Mouse (Mus musculus) myocyte (in vitro differentiated cells): Measurements from ENCODE around the gene Pnrc2. TPM values are rescaled to one million over a fixed set of nuclear protein-coding genes. Genes with fewer than 3 reads are reported as not detected.

Experiments
- H3K27me3 ChIP-seq: one replicate; pipeline ENCODE4 v1.6.1; 2011; ENCODE audit not compliant: control insufficient read depth, insufficient read depth, insufficient read length
- H3K36me3 ChIP-seq: one replicate; pipeline ENCODE4 v1.6.1; 2011; ENCODE audit not compliant: control insufficient read depth, insufficient read depth
- H3K4me2 ChIP-seq: one replicate; pipeline ENCODE4 v1.6.1; 2011; ENCODE audit warnings: low read depth, control low read depth
- H3K4me3 ChIP-seq: one replicate; pipeline ENCODE4 v1.5.1; 2011; ENCODE audit warnings: mild to moderate bottlenecking, control low read depth, moderate library complexity
- H3K79me2 ChIP-seq: one replicate; pipeline ENCODE4 v1.6.1; 2011; ENCODE audit not compliant: control insufficient read depth, insufficient read depth
- H3ac ChIP-seq: one replicate; pipeline ENCODE4 v1.6.1; 2011; ENCODE audit not compliant: control insufficient read depth, insufficient read length
- CEBPB ChIP-seq: IDR thresholded peaks from 2 replicates; pipeline ENCODE4 v1.6.1; 2011; ENCODE audit warnings: mild to moderate bottlenecking, moderate library complexity; ENCODE audit not compliant: poor library complexity, insufficient read depth, severe bottlenecking
- E2F4 ChIP-seq: IDR thresholded peaks from one replicate; pipeline ENCODE4 v1.6.1; 2011; ENCODE audit warnings: mild to moderate bottlenecking, control low read depth, moderate library complexity; ENCODE audit not compliant: insufficient read depth
- MAX ChIP-seq: IDR thresholded peaks from one replicate; pipeline ENCODE4 v1.6.1; 2011; ENCODE audit warnings: low read depth, mild to moderate bottlenecking, control low read depth
- MYOD1 ChIP-seq, 3 experiments: IDR thresholded peaks; one replicate each; pipeline ENCODE4 v1.6.1; 2011; ENCODE audit warnings: control low read depth in 2 of 3, low read depth in 2 of 3, mild to moderate bottlenecking in 2 of 3, moderate library complexity in 1 of 3; ENCODE audit not compliant: insufficient read length in 2 of 3, control insufficient read depth in 1 of 3
- MYOG ChIP-seq, 3 experiments: IDR thresholded peaks; one replicate each; pipeline ENCODE4 v1.6.1; 2011; ENCODE audit warnings: control low read depth in 2 of 3, low read depth in 2 of 3, mild to moderate bottlenecking in 2 of 3; ENCODE audit not compliant: insufficient read length in 2 of 3, control insufficient read depth in 1 of 3, insufficient read depth in 1 of 3
- POLR2A ChIP-seq: IDR thresholded peaks from one replicate; pipeline ENCODE4 v1.6.1; 2011; ENCODE audit warnings: low read depth, mild to moderate bottlenecking, control low read depth, moderate library complexity; ENCODE audit not compliant: insufficient read length
- POLR2AphosphoS2 ChIP-seq: IDR thresholded peaks from one replicate; pipeline ENCODE4 v1.6.1; 2011; ENCODE audit warnings: low read depth, control low read depth; ENCODE audit not compliant: insufficient read length
- REST ChIP-seq: IDR thresholded peaks from one replicate; pipeline ENCODE4 v1.6.1; 2011; ENCODE audit warnings: mild to moderate bottlenecking, control low read depth, moderate library complexity; ENCODE audit not compliant: insufficient read depth, insufficient read length
- SRF ChIP-seq: IDR thresholded peaks from one replicate; pipeline ENCODE4 v1.6.1; 2011; ENCODE audit warnings: low read depth; ENCODE audit not compliant: control insufficient read depth, insufficient read length
- TCF12 ChIP-seq: IDR thresholded peaks from one replicate; pipeline ENCODE4 v1.6.1; 2011; ENCODE audit warnings: mild to moderate bottlenecking, control low read depth; ENCODE audit not compliant: poor library complexity, insufficient read depth, severe bottlenecking
- TCF3 ChIP-seq: IDR thresholded peaks from one replicate; pipeline ENCODE4 v1.6.1; 2011; ENCODE audit warnings: low read depth, control low read depth; ENCODE audit not compliant: insufficient read length
- USF1 ChIP-seq: IDR thresholded peaks from one replicate; pipeline ENCODE4 v1.6.1; 2011; ENCODE audit warnings: low read depth, mild to moderate bottlenecking, control low read depth, moderate library complexity
- polyA plus RNA-seq: library from polyadenylated mRNA; unstranded; fragments of >200 nt; fragmentation: generic; extraction: Trizol; gene quantifications from one replicate; pipeline ENCODE4 v1.2.1, GENCODE M21; 2012; ENCODE audit warnings: missing spikeins

Gene Pnrc2
- polyA plus RNA-seq, 1 experiment, result 45.2 TPM

GRCm38 (mm10) chr4:135883401-135883851, 9.8 kb upstream of the Pnrc2 start:
- no peak for TF ChIP-seq MYOG (IDR thresholded peaks at IDR 0.05; ENCODE audit: control insufficient read depth in 1 of 3, insufficient read depth in 1 of 3, insufficient read length in 2 of 3, low read depth in 2 of 3)
- TF ChIP-seq USF1, result no peak
- TF ChIP-seq TCF3, result no peak
- no peak for TF ChIP-seq CEBPB
- TF ChIP-seq POLR2A, result no peak
- no peak for TF ChIP-seq REST
- no peak for TF ChIP-seq POLR2AphosphoS2
- TF ChIP-seq E2F4, result no peak
- TF ChIP-seq MAX, result no peak
- no peak for TF ChIP-seq MYOD1 (IDR thresholded peaks at IDR 0.05; ENCODE audit: control insufficient read depth in 1 of 3, insufficient read length in 2 of 3, low read depth in 2 of 3)
- Histone ChIP-seq H3K4me3 (no peak overlapping the region), H3K79me2 (no peaks in the 10 kb centered on the region), H3ac (no peak overlapping the region), H3K27me3 (peaks cover 11% of the 10 kb centered on the region), H3K36me3 (no peaks in the 10 kb centered on the region), H3K4me2 (no peak overlapping the region)

GRCm38 (mm10) chr4:135882023-135882422, 8.4 kb upstream of the Pnrc2 start:
- no peak overlapping the region for H3K4me3 ChIP-seq
- TF ChIP-seq REST (no peak), MYOD1 (IDR thresholded peaks at IDR 0.05; ENCODE audit: control insufficient read depth in 1 of 3, insufficient read length in 2 of 3, low read depth in 2 of 3) (no peak), E2F4 (no peak), MAX (no peak), MYOG (IDR thresholded peaks at IDR 0.05; ENCODE audit: control insufficient read depth in 1 of 3, insufficient read depth in 1 of 3, insufficient read length in 2 of 3, low read depth in 2 of 3) (no peak), CEBPB (no peak), POLR2A (no peak), USF1 (no peak)
- no peak overlapping the region for H3ac ChIP-seq
- no peaks in the 10 kb centered on the region for H3K36me3 ChIP-seq
- H3K79me2 ChIP-seq, result no peaks in the 10 kb centered on the region
- no peak overlapping the region for H3K4me2 ChIP-seq
- peaks cover 11% of the 10 kb centered on the region for H3K27me3 ChIP-seq

GRCm38 (mm10) chr4:135880576-135880975, 6.9 kb upstream of the Pnrc2 start:
- Histone ChIP-seq H3K36me3 (no peaks in the 10 kb centered on the region), H3K79me2 (no peaks in the 10 kb centered on the region), H3K4me3 (no peak overlapping the region), H3K27me3 (peaks cover 11% of the 10 kb centered on the region), H3K4me2 (no peak overlapping the region), H3ac (no peak overlapping the region)
- TF ChIP-seq MYOG (IDR thresholded peaks at IDR 0.05; ENCODE audit: control insufficient read depth in 1 of 3, insufficient read depth in 1 of 3, insufficient read length in 2 of 3, low read depth in 2 of 3) (no peak), SRF (no peak), TCF12 (no peak), REST (no peak), POLR2A (no peak)

GRCm38 (mm10) chr4:135880018-135880417, 6.4 kb upstream of the Pnrc2 start:
- Histone ChIP-seq H3K79me2 (no peaks in the 10 kb centered on the region), H3K4me3 (no peak overlapping the region), H3ac (no peak overlapping the region), H3K4me2 (no peak overlapping the region), H3K36me3 (no peaks in the 10 kb centered on the region), H3K27me3 (peaks cover 11% of the 10 kb centered on the region)
- TF ChIP-seq POLR2AphosphoS2 (no peak), MYOD1 (IDR thresholded peaks at IDR 0.05; ENCODE audit: control insufficient read depth in 1 of 3, insufficient read length in 2 of 3, low read depth in 2 of 3) (no peak), POLR2A (no peak), USF1 (no peak), REST (no peak), CEBPB (no peak), MAX (no peak), TCF3 (no peak), TCF12 (no peak), MYOG (IDR thresholded peaks at IDR 0.05; ENCODE audit: control insufficient read depth in 1 of 3, insufficient read depth in 1 of 3, insufficient read length in 2 of 3, low read depth in 2 of 3) (no peak), E2F4 (no peak), SRF (no peak)

GRCm38 (mm10) chr4:135879021-135879420, 5.4 kb upstream of the Pnrc2 start:
- peaks cover 11% of the 10 kb centered on the region for H3K27me3 ChIP-seq
- TF ChIP-seq E2F4 (no peak), MYOG (IDR thresholded peaks at IDR 0.05; ENCODE audit: control insufficient read depth in 1 of 3, insufficient read depth in 1 of 3, insufficient read length in 2 of 3, low read depth in 2 of 3) (no peak), CEBPB (no peak), POLR2AphosphoS2 (no peak), TCF3 (no peak), USF1 (no peak), TCF12 (no peak), MAX (no peak), SRF (no peak), REST (no peak)

More at GRCm38 (mm10) chr4:135879021-135879420, 5.4 kb upstream of the Pnrc2 start:
- H3K36me3 ChIP-seq, result no peaks in the 10 kb centered on the region
- H3K4me3 ChIP-seq, result no peak overlapping the region
- no peaks in the 10 kb centered on the region for H3K79me2 ChIP-seq
- no peak overlapping the region for H3K4me2 ChIP-seq
- no peak overlapping the region for H3ac ChIP-seq
